Mouse (Mus musculus) c-Kit-positive CD71-positive TER-119-negative erythroid progenitor cells, embryonic 14.5 days (primary cell): ENCODE data around the gene Iah1.

Experiments used
- DNase-seq: peaks from one replicate; pipeline ENCODE4 v3.0.0-alpha.2; 2013; ENCODE audit warnings: low read depth

Iah1 gene

DNA sequence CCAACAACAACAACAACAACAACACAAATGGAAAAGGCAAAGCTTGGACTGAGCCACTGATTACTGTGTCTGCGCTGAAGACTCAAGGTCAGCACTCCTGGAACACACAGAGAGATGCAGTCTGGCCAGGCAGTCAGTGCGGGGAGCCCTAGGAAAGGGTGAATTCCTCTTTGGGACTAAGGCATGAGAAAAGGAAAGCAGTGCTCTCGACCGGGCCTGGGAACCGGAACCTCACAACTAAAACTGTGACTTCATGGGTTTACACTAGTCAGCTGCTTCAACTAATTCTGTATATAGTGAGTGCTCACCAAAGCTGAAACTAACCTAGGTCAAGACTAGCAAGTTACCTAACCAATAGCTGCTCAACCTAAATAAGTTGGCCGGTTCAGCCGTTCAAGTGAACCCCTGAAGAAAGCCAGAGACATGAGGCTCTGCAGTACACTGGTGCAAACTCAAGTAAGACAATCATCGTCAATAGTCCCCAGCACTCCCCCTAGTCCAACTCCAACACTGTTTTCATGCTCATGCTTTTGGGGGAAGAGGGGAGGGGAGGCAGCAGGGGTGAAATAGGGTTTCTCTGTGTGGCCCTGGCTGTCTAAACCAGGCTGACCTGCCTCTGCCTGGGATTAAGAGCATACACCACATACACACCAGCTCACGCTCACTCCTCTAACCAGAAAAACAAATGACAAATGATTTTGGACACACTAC, 52.3 kb downstream of the Iah1 start:
- DNase-seq: no peak

- DNase-seq: no peak
Measured at GRCm38 (mm10) chr12:21369087-21369410, 52.9 kb downstream of the Iah1 start.

DNA sequence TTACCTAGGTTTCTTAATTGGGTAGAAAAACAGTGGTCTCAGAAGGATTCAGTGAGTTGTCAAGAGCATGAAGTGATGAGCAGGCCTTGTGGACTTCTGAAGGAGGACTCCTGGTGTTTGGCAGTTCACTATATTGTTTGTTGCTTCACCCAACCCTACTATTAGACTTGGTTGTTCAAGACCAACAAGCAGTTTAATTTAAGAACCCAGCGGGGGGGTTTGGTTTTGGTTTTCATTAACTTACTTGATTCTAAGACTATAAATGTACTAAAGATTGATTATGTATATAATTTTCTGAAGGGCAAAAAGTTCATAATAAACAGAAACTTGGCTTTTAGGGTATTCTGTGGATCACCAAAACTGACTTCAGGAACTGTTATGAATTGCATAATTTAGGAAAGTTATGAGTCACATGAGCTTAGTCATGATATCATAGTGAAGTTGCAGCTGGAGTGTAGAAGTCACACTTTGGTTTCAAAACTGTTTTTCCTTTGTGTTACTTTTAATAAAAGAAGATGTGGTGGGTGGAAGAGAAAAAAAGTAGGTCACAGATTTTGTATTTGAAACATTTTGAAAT, 53.9 kb downstream of the Iah1 start:
- DNase-seq: no peak

DNA sequence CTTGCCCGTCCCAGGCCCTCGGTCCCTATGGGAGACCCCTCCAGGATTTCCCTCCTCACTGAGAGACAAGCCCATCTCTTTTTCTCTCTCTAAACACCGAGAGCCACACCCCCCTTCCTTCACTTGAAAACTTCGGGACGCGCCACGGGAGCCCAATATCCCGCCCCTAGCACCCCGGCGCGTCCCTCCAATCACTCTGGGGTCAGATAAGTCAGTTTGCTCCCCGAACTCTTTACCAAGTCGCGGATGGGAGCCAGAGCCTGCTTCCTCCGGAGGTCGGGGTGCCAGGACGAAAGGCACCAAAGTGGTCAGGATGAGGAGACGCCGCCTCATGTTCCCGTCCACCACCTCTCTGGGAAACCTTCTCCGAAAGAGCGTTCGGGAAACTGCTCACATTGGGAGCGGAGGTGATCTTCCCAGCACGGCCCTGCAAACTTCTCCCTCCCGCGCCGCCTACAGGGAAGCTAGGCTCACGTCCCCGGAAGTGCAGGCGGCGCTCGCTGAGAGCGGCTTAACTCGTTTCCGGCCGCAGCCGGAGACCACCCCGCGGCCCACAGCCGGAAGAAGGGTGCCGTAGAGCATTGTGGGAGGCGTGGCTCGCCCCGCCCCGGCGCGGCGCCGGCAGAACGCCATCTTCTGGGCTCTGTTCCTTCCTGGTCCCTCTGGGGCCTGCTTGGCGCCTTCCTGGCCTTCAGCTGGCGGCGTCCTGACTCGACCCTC, 57.1 kb downstream of the Iah1 start, which contains the start of gene Adam17:
Adam17 (minus strand) TSS at position 533 of the 720 bp plus-strand sequence.
- DNase-seq: peak; percentile 92
